Mouse (Mus musculus) liver, adult 2 months (tissue): ENCODE data around the gene Nr1i3.
"Not testable (repeated sequence)": the region's sequence is repeated elsewhere in the genome, so short reads cannot be mapped to it uniquely, and the experiment has no call there.

Experiments used
- CTCF ChIP-seq: fragments of 200-500 bp; IDR thresholded peaks from 2 replicates; pipeline ENCODE4 v1.5.1; 2011; ENCODE audit warnings: low read depth, low read length, control low read depth
- POLR2A ChIP-seq: fragments of 200-500 bp; IDR thresholded peaks from 2 replicates; pipeline ENCODE4 v1.6.1; 2011; ENCODE audit warnings: low read length, control low read depth; ENCODE audit not compliant: insufficient read depth; ENCODE audit errors: extremely low read depth

GRCm38 (mm10) chr1:171241952-171242351 is 28.2 kb downstream of the Nr1i3 start:
- TF ChIP-seq CTCF, POLR2A: not testable (repeated sequence)
